Mouse (Mus musculus): ENCODE measurements around the gene Cep128. TPM values are rescaled to one million over a fixed set of nuclear protein-coding genes. Genes with fewer than 3 reads are reported as not detected.

Cep128 gene
- 17.4 and 35.9 TPM in 2 replicates for total RNA-seq (2014; rRNA removed; ENCODE audit: low replicate concordance)
- 15.1 and 17.5 TPM in 2 replicates for polyA plus RNA-seq (2015; fragmentation: Nextera tagmentation; extraction: Ambion mirVana)

DNA sequence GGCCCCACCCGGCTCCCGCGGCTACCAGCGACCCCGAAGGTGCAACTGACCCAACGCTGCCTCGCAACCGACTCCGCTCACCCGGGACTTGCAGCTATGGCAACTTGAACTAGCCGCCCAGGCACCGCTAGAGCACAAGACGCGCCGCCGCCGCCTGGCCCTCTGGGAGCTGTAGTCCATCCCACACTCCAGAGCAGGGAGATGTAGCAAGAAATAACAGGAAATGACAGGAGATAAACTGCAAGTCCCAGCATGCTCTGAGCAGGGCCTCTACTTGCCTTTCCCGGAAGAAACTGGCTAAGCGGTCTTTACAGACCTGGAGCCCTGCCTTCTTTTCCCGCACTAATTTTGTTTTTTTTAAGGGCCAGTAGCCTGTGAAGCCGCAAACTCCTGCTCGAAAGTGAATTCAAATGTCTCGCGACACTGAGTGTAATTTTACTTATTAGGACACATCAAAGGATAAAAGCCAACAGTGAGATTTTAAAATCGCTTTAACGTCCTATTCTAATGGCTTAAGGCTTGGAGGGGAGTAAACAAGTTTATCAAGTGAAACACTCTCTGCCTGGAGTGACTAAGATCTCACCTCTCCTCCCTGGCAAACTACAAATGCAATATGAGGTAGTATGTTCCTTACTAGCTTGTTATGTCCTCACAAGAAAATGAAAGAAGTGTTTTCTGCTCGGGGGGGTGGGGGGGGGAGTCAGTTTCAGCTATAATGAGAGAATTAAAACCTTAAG is at the start of gene Cep128, which contains the start of gene Tshr:
TSS of gene Cep128 (minus strand) at position 129 of the 737 bp plus-strand sequence.
TSS of gene Tshr (plus strand) at position 283 of the 737 bp plus-strand sequence.
- Histone ChIP-seq H3K27ac (ENCODE audit: low read depth) (no peak within 1 kb of the TSS), H3K4me1 (ENCODE audit: control insufficient read depth, insufficient read depth) (peaks cover 6% of the 10 kb centered on the region; the same call in 1 of the 2 replicates), H3K4me3 (ENCODE audit: low read depth, low read length) (peak within 1 kb of the TSS; percentile 85), H3K9ac (replicated peaks; ENCODE audit: low read depth, low read length) (peak within 1 kb of the TSS; percentile 63), H3K36me3 (replicated peaks; ENCODE audit: control insufficient read depth, insufficient read depth, low read length) (no peaks in the 10 kb centered on the region), H3K4me2 (ENCODE audit: low read depth, low read length) (peak within 1 kb of the TSS; percentile 99), H3K27me3 (ENCODE audit: control insufficient read depth, insufficient read depth, low read length) (no peaks in the 10 kb centered on the region), H3K9me3 (replicated peaks; ENCODE audit: control insufficient read depth, low read length) (no peaks in the 10 kb centered on the region)
- ATAC-seq (ENCODE audit: insufficient read depth, low read depth) = peak; percentile 100
- 2% methylated on average over 27 of the region's 27 CpGs for WGBS
- DNase-seq (ENCODE audit: low spot score) = peak; percentile 97
- TF ChIP-seq EP300 (IDR thresholded peaks at IDR 0.05; ENCODE audit: low read depth) (no peak), CTCF (IDR thresholded peaks at IDR 0.05; ENCODE audit: low read depth) (no peak)

DNA sequence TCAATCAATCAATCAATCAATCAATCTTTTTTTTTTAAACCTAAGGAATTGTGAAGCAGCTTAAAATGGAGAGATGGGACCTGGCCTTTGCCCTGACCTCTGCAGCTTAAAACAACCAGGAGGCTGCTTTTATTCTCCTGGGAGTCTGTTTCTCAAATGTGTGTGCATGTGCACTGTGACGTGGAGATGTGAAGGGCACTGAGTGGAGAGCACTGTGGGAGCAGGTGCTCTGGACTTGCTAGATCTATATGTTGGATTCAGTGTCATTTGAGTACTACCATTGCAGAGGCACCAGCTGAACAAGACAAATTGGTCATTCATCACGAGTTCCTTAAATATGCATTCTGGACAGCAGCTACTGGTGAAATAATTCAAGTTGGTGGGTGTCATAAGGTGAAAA is 42.9 kb upstream of the Cep128 start:
- TF ChIP-seq CTCF (IDR thresholded peaks at IDR 0.05; ENCODE audit: low read depth) (no peak), EP300 (IDR thresholded peaks at IDR 0.05; ENCODE audit: low read depth) (no peak)
- Histone ChIP-seq H3K9ac (replicated peaks; ENCODE audit: low read depth, low read length) (no peak overlapping the region), H3K27ac (ENCODE audit: low read depth) (no peak overlapping the region), H3K36me3 (replicated peaks; ENCODE audit: control insufficient read depth, insufficient read depth, low read length) (no peaks in the 10 kb centered on the region), H3K4me2 (ENCODE audit: low read depth, low read length) (no peak overlapping the region), H3K4me1 (ENCODE audit: control insufficient read depth, insufficient read depth) (no peaks in the 10 kb centered on the region), H3K27me3 (ENCODE audit: control insufficient read depth, insufficient read depth, low read length) (no peaks in the 10 kb centered on the region), H3K4me3 (ENCODE audit: low read depth, low read length) (no peak overlapping the region), H3K9me3 (replicated peaks; ENCODE audit: control insufficient read depth, low read length) (no peaks in the 10 kb centered on the region)
- 74% methylated on average over 2 of the region's 2 CpGs for WGBS
- ATAC-seq (ENCODE audit: insufficient read depth, low read depth) (no peak), DNase-seq (ENCODE audit: low spot score) (no peak)

DNA sequence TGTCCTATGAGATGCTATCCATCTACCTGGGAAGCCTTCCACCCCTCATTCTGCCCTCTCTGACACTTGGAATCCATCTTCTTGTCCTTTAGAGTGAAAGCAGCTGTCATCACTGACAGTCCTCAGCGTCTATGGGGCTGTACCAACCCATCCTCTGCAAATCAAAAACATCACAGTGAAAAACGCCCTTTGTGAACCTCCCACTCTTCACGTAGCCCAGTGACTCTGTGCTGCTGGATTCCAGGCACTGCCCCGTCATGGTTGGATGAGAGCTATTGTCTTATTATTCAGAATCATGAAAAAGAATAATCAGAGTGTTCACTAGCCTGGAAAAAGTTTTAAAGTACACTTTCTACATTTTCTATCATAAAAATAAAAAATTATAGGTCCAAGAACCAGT is 42.3 kb upstream of the Cep128 start:
- no peak overlapping the region for H3K9ac ChIP-seq (replicated peaks; ENCODE audit: low read depth, low read length)
- DNase-seq (ENCODE audit: low spot score) = no peak
- H3K4me1 ChIP-seq (ENCODE audit: control insufficient read depth, insufficient read depth) = no peaks in the 10 kb centered on the region
- H3K27me3 ChIP-seq (ENCODE audit: control insufficient read depth, insufficient read depth, low read length) = no peaks in the 10 kb centered on the region
- TF ChIP-seq EP300 (IDR thresholded peaks at IDR 0.05; ENCODE audit: low read depth) (no peak), CTCF (IDR thresholded peaks at IDR 0.05; ENCODE audit: low read depth) (no peak)
- ATAC-seq (ENCODE audit: insufficient read depth, low read depth) = no peak
- no peak overlapping the region for H3K4me2 ChIP-seq (ENCODE audit: low read depth, low read length)
- H3K9me3 ChIP-seq (replicated peaks; ENCODE audit: control insufficient read depth, low read length) = no peaks in the 10 kb centered on the region
- 45% methylated on average over 4 of the region's 4 CpGs for WGBS
- H3K4me3 ChIP-seq (ENCODE audit: low read depth, low read length) = no peak overlapping the region
- H3K36me3 ChIP-seq (replicated peaks; ENCODE audit: control insufficient read depth, insufficient read depth, low read length) = no peaks in the 10 kb centered on the region
- no peak overlapping the region for H3K27ac ChIP-seq (ENCODE audit: low read depth)

DNA sequence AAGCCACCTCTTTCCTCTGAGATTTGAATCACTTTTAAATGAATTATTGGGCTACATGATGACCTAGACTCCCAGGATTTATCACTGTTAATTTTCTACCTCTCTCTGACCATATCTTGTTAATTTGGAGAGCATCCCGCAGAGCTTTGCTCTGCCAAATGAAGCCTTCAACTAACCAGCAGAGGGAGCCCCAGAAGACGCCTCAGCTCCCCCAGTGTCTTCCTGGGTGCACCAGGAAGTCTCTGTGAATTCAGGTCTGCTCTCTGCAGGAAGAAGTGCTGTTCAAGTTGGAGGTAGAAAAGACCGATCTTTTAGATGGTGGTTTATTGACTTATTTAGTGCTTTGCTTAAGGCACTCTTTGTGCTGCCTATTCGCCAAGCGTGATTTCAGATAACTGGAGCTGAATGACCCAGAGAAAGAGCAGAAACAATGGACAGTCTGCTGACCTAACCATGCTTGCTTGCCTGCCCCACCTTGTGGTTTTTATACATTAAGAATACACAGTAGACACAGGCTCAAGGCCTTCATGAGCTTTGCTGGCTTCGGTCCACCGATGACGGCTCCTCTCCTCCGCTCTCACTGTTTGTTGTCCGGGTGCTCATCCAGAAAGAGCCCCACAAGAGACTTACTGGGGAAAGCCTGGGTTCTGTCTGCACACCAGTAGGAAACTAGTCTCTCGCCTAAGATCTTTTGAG is 39.1 kb upstream of the Cep128 start:
- H3K27me3 ChIP-seq (ENCODE audit: control insufficient read depth, insufficient read depth, low read length) = no peaks in the 10 kb centered on the region
- ATAC-seq (ENCODE audit: insufficient read depth, low read depth) (no peak), DNase-seq (ENCODE audit: low spot score) (peak; percentile 21)
- H3K4me1 ChIP-seq (ENCODE audit: control insufficient read depth, insufficient read depth) = no peaks in the 10 kb centered on the region
- TF ChIP-seq EP300 (IDR thresholded peaks at IDR 0.05; ENCODE audit: low read depth) (no peak), CTCF (IDR thresholded peaks at IDR 0.05; ENCODE audit: low read depth) (peak; percentile 57)
- 68% methylated on average over 11 of the region's 11 CpGs for WGBS
- H3K9ac ChIP-seq (replicated peaks; ENCODE audit: low read depth, low read length) = no peak overlapping the region
- H3K9me3 ChIP-seq (replicated peaks; ENCODE audit: control insufficient read depth, low read length) = no peaks in the 10 kb centered on the region
- H3K27ac ChIP-seq (ENCODE audit: low read depth) = no peak overlapping the region
- no peaks in the 10 kb centered on the region for H3K36me3 ChIP-seq (replicated peaks; ENCODE audit: control insufficient read depth, insufficient read depth, low read length)
- H3K4me2 ChIP-seq (ENCODE audit: low read depth, low read length) = no peak overlapping the region
- H3K4me3 ChIP-seq (ENCODE audit: low read depth, low read length) = no peak overlapping the region

DNA sequence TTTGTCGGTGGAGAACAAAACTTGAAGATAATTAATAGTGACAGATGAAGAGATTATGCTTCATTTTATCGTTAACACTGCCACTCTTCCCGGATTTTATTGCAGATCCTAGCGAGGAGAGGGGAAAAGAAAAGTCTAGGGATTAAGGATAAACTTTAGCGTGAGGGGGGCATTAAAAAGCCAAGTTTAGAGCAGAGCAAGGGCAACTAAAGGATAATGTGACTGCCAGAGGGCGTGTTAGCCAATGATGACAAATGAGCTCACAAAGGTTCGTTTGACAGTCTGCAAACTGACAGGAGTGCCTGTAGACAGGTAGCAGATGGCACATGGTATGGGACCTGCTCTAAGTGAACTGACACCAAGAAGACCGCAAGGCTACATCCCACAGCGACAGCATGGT is 37.1 kb upstream of the Cep128 start:
- no peaks in the 10 kb centered on the region for H3K27me3 ChIP-seq (ENCODE audit: control insufficient read depth, insufficient read depth, low read length)
- DNase-seq (ENCODE audit: low spot score) (no peak), ATAC-seq (ENCODE audit: insufficient read depth, low read depth) (no peak)
- H3K9me3 ChIP-seq (replicated peaks; ENCODE audit: control insufficient read depth, low read length) = no peaks in the 10 kb centered on the region
- 49% methylated on average over 9 of the region's 9 CpGs for WGBS
- H3K27ac ChIP-seq (ENCODE audit: low read depth) = no peak overlapping the region
- H3K4me3 ChIP-seq (ENCODE audit: low read depth, low read length) = no peak overlapping the region
- H3K9ac ChIP-seq (replicated peaks; ENCODE audit: low read depth, low read length) = no peak overlapping the region
- H3K36me3 ChIP-seq (replicated peaks; ENCODE audit: control insufficient read depth, insufficient read depth, low read length) = no peaks in the 10 kb centered on the region
- TF ChIP-seq CTCF (IDR thresholded peaks at IDR 0.05; ENCODE audit: low read depth) = no peak
- TF ChIP-seq EP300 (IDR thresholded peaks at IDR 0.05; ENCODE audit: low read depth) = no peak
- H3K4me1 ChIP-seq (ENCODE audit: control insufficient read depth, insufficient read depth) = no peaks in the 10 kb centered on the region
- H3K4me2 ChIP-seq (ENCODE audit: low read depth, low read length) = no peak overlapping the region

All from heart, postnatal 0 days (tissue).